In genomic region chr5:122672298-122672697, GRCm38 (mm10) we compare ENCODE assay signal across 11 mouse cellular contexts.
"Had no signal": no experiment of that assay in that cellular context is flagged by ENCODE, and none has a peak within 500 bp of the region (broad histone marks: within the 10 kb centered on the region; RNA-seq: fewer than 3 reads in every experiment).

No protein-coding gene starts in this region.

- DNase-seq: lung, embryonic 14.5 days; lung, postnatal 10 days; lung, postnatal 4 days; midbrain, embryonic 14.5 days; right cerebral cortex, postnatal 14 days had no signal

- H3K27ac ChIP-seq: kidney, postnatal 0 days; layer of hippocampus, adult 2 months; limb, embryonic 10.5 days; midbrain, embryonic 10.5 days; neural tube, embryonic 12.5 days; stomach, embryonic 15.5 days had no signal

- H3K4me3 ChIP-seq: layer of hippocampus, adult 2 months; limb, embryonic 10.5 days; midbrain, embryonic 10.5 days; neural tube, embryonic 12.5 days; stomach, embryonic 15.5 days had no signal
